In the genomic region with DNA sequence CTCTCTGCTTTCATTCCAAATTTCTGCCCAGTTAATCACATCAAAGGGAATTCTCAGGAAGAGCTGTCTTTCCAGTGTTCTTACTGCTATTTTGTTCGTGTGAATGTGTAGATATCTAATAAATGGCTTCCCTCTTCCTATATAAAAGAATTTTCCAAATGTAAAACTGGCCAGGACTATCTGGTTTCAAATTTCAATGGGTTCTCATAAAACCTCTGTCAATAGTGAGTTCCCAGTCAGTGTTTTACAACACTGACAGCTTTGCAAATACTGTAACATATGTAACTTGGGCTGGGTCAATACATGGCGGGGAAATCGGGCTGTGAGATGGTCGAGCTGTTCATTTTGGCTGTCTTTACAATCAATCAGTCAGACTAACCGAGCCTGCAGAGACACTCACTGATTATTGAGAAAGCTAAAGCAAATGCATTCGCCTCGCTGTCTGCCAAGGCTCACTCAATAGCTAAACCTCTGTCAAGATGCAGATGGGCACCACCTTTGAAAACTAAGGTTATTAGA, we compare ENCODE assay signal across 16 mouse cellular contexts.
DNase-seq lines count a peak whose midpoint lies in the region; ATAC-seq and TF ChIP-seq lines count a peak whose summit lies in the region.
"Had no signal": no experiment of that assay in that cellular context is flagged by ENCODE, and none has a peak within 500 bp of the region (broad histone marks: within the 10 kb centered on the region; RNA-seq: fewer than 3 reads in every experiment).

No protein-coding gene starts in this region.

- ATAC-seq in forebrain, embryonic 16.5 days, result peak; percentile 55; the same call in 1 of the 2 replicates
- ATAC-seq in forebrain, postnatal 0 days, result no peak
- peak; percentile 39; the same call in 1 of the 2 replicates for ATAC-seq in lung, embryonic 15.5 days (ENCODE audit: borderline replicate concordance, extremely low read depth, low FRiP score, low TSS enrichment)
- ATAC-seq in midbrain, embryonic 14.5 days (ENCODE audit: low FRiP score, low TSS enrichment), result no peak

- no peak for DNase-seq in forebrain, postnatal 0 days
- no peak for DNase-seq in lung, postnatal 4 days
- peak; percentile 14 for DNase-seq in NIH3T3 (ENCODE audit: low read depth)
- DNase-seq in midbrain, embryonic 14.5 days, result peak; percentile 48
- DNase-seq in spleen, adult 18-20 months, result no peak
- no peak for DNase-seq in thymus, adult 2 months
- DNase-seq: B cell, adult 2 months; cerebellum, adult 18-20 months; gastrocnemius, postnatal 25 days; heart, postnatal 36 days; kidney, adult 11 months; kidney, postnatal 25 days; liver, embryonic 13.5 days had no signal

- no peak overlapping the region for H3K4me3 ChIP-seq in forebrain, embryonic 16.5 days (replicated peaks; ENCODE audit: low read length)
- H3K4me3 ChIP-seq in forebrain, postnatal 0 days (ENCODE audit: low read depth, low read length), result no peak overlapping the region
- no peak overlapping the region for H3K4me3 ChIP-seq in lung, embryonic 15.5 days
- no peak overlapping the region for H3K4me3 ChIP-seq in midbrain, embryonic 14.5 days (replicated peaks; ENCODE audit: low read depth, low read length)
- H3K4me3 ChIP-seq in thymus, adult 2 months (ENCODE audit: control insufficient read depth, insufficient read depth, low read length), result no peak overlapping the region
- H3K4me3 ChIP-seq: liver, embryonic 13.5 days had no signal

- H3K4me2 ChIP-seq in forebrain, embryonic 16.5 days (ENCODE audit: low read length), result no peak overlapping the region
- no peak overlapping the region for H3K4me2 ChIP-seq in forebrain, postnatal 0 days (ENCODE audit: low read depth)
- H3K4me2 ChIP-seq in lung, embryonic 15.5 days, result peak overlapping the region; percentile 8; the same call in 1 of the 2 replicates
- H3K4me2 ChIP-seq in midbrain, embryonic 14.5 days (ENCODE audit: low read length), result no peak overlapping the region
- H3K4me2 ChIP-seq: heart, embryonic 11.5 days; liver, embryonic 13.5 days had no signal

- H3K27ac ChIP-seq in forebrain, embryonic 16.5 days (ENCODE audit: low read length), result no peak overlapping the region
- no peak overlapping the region for H3K27ac ChIP-seq in forebrain, postnatal 0 days (ENCODE audit: low read depth, low read length)
- 0 out of 2 replicates have a peak overlapping the region, but pooled peaks have one; percentile 29 for H3K27ac ChIP-seq in lung, embryonic 15.5 days
- H3K27ac ChIP-seq in midbrain, embryonic 14.5 days (replicated peaks; ENCODE audit: low read depth, low read length), result no peak overlapping the region
- no peak overlapping the region for H3K27ac ChIP-seq in thymus, adult 2 months (ENCODE audit: control insufficient read depth, insufficient read depth, low read length)
- H3K27ac ChIP-seq: liver, embryonic 13.5 days had no signal

- H3K27me3 ChIP-seq in forebrain, embryonic 16.5 days (replicated peaks; ENCODE audit: control insufficient read depth, insufficient read depth, low read length), result no peaks in the 10 kb centered on the region
- H3K27me3 ChIP-seq in forebrain, postnatal 0 days (ENCODE audit: insufficient read depth, low read length), result no peaks in the 10 kb centered on the region
- 0 out of 2 replicates have a peak, but pooled peaks cover 5% of the 10 kb centered on the region for H3K27me3 ChIP-seq in lung, embryonic 15.5 days
- no peaks in the 10 kb centered on the region for H3K27me3 ChIP-seq in midbrain, embryonic 14.5 days (ENCODE audit: control insufficient read depth, insufficient read depth, low read length)
- no peaks in the 10 kb centered on the region for H3K27me3 ChIP-seq in thymus, adult 2 months (ENCODE audit: control insufficient read depth, insufficient read depth, low read length)
- H3K27me3 ChIP-seq: liver, embryonic 13.5 days had no signal

- 23% methylated on average over 7 of the region's 7 CpGs for WGBS in forebrain, embryonic 16.5 days
- 27% methylated on average over 7 of the region's 7 CpGs for whole genome bisulfite sequencing in forebrain, postnatal 0 days
- 17% methylated on average over 7 of the region's 7 CpGs for WGBS in lung, embryonic 15.5 days
- 17% methylated on average over 7 of the region's 7 CpGs for WGBS in midbrain, embryonic 14.5 days
- 88% methylated on average over 7 of the region's 7 CpGs for WGBS in thymus, adult 2 months

- H3K9ac ChIP-seq in forebrain, embryonic 16.5 days (replicated peaks; ENCODE audit: low read depth, low read length), result no peak overlapping the region
- H3K9ac ChIP-seq in forebrain, postnatal 0 days, result no peak overlapping the region
- no peak overlapping the region for H3K9ac ChIP-seq in lung, embryonic 15.5 days
- no peak overlapping the region for H3K9ac ChIP-seq in midbrain, embryonic 14.5 days (replicated peaks; ENCODE audit: low read length)
- H3K9ac ChIP-seq: liver, embryonic 13.5 days had no signal

- TF ChIP-seq POLR2A in thymus, adult 2 months (IDR thresholded peaks at IDR 0.05; ENCODE audit: control insufficient read depth, extremely low read depth, insufficient read depth, low read length, poor library complexity), result no peak

- H3K9me3 ChIP-seq in forebrain, embryonic 16.5 days (ENCODE audit: control insufficient read depth, low read length), result no peaks in the 10 kb centered on the region
- H3K9me3 ChIP-seq in forebrain, postnatal 0 days (ENCODE audit: low read length), result no peaks in the 10 kb centered on the region
- H3K9me3 ChIP-seq in lung, embryonic 15.5 days, result no peaks in the 10 kb centered on the region
- H3K9me3 ChIP-seq in midbrain, embryonic 14.5 days (ENCODE audit: control insufficient read depth, low read length), result no peaks in the 10 kb centered on the region
- H3K9me3 ChIP-seq: liver, embryonic 13.5 days had no signal

- no peaks in the 10 kb centered on the region for H3K36me3 ChIP-seq in forebrain, embryonic 16.5 days (ENCODE audit: control insufficient read depth, insufficient read depth)
- no peaks in the 10 kb centered on the region for H3K36me3 ChIP-seq in forebrain, postnatal 0 days (ENCODE audit: insufficient read depth)
- H3K36me3 ChIP-seq in lung, embryonic 15.5 days, result no peaks in the 10 kb centered on the region
- H3K36me3 ChIP-seq in midbrain, embryonic 14.5 days (ENCODE audit: control insufficient read depth, insufficient read depth, low read length), result no peaks in the 10 kb centered on the region
- H3K36me3 ChIP-seq in thymus, adult 2 months (ENCODE audit: control insufficient read depth, insufficient read depth, low read length), result no peaks in the 10 kb centered on the region
- H3K36me3 ChIP-seq: liver, embryonic 13.5 days had no signal

- 0 out of 2 replicates have a peak, but pooled peaks cover 4% of the 10 kb centered on the region for H3K4me1 ChIP-seq in forebrain, embryonic 16.5 days (replicated peaks; ENCODE audit: control insufficient read depth, insufficient read depth, low read length)
- H3K4me1 ChIP-seq in forebrain, postnatal 0 days (ENCODE audit: insufficient read depth), result no peaks in the 10 kb centered on the region
- H3K4me1 ChIP-seq in lung, embryonic 15.5 days, result peaks cover 12% of the 10 kb centered on the region; the same call in 1 of the 2 replicates
- H3K4me1 ChIP-seq in midbrain, embryonic 14.5 days (ENCODE audit: control insufficient read depth, insufficient read depth, low read length), result peaks cover 12% of the 10 kb centered on the region
- H3K4me1 ChIP-seq in thymus, adult 2 months (replicated peaks; ENCODE audit: control insufficient read depth, insufficient read depth, low read length), result no peaks in the 10 kb centered on the region
- H3K4me1 ChIP-seq: liver, embryonic 13.5 days had no signal

- TF ChIP-seq CTCF in forebrain, postnatal 0 days (IDR thresholded peaks at IDR 0.05; ENCODE audit: low read depth), result no peak
- no peak for TF ChIP-seq CTCF in thymus, adult 2 months (IDR thresholded peaks at IDR 0.05; ENCODE audit: borderline replicate concordance, control insufficient read depth, extremely low read depth, insufficient read depth, low read length, poor library complexity)

Comparison
In these comparisons a context has a peak if more than half of its experiments do, and no peak if none do; other contexts are left out.
1. ATAC-seq: peak in forebrain, embryonic 16.5 days (single experiment) and lung, embryonic 15.5 days (single experiment); none in forebrain, postnatal 0 days (single experiment) and midbrain, embryonic 14.5 days (single experiment).
2. DNase-seq: peak in NIH3T3 (single experiment) and midbrain, embryonic 14.5 days (single experiment); none in forebrain, postnatal 0 days (single experiment), lung, postnatal 4 days (0 of 2), spleen, adult 18-20 months (0 of 2) and thymus, adult 2 months (single experiment).